Mouse (Mus musculus) brain, embryonic 14.5 days (tissue): Measurements from ENCODE around the gene Cpm.

ENCODE experiments used
- CTCF ChIP-seq: fragments of 200-500 bp; IDR thresholded peaks from 2 replicates; pipeline ENCODE4 v1.5.1; 2012; ENCODE audit warnings: inconsistent platforms, mild to moderate bottlenecking, moderate library complexity, borderline replicate concordance; ENCODE audit not compliant: insufficient read depth, insufficient read length; ENCODE audit errors: extremely low read depth
- POLR2A ChIP-seq: fragments of 200-500 bp; IDR thresholded peaks from 2 replicates; pipeline ENCODE4 v1.6.1; 2012; ENCODE audit warnings: mild to moderate bottlenecking, inconsistent platforms, borderline replicate concordance; ENCODE audit not compliant: poor library complexity, insufficient read depth, insufficient read length, severe bottlenecking; ENCODE audit errors: extremely low read depth

DNA sequence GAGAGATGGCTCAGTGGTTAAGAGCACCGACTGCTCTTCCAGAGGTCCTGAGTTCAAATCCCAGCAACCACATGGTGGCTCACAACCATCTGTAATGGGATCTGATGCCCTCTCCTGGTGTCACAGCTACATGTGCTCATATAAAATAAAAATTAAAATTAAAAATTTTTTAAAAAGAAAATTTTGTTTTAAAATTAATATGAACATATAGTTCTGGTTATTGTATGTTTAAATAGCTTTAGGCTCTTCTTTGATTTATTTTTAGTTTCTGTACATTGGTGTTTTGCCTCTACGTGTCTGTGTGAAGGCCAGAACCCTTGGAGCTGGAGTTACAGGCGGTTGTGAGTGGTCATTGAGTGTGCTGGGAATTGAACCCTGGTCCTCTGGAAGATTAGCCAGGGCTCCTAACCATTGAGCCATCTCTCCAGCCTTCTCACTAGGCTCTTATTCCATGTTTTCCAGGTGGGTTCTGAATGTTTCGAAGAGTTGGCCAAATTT is 97.6 kb downstream of the Cpm start:
- TF ChIP-seq CTCF (no peak), POLR2A (no peak)
